Mouse (Mus musculus) adipocyte (in vitro differentiated cells): ENCODE measurements at regions not wholly inside any gene's neighbourhood (a gene's known extent, or its start where the extent isn't known, plus 50 kb on each side); places are given as distances from the start of the nearest gene placed in this dataset.
A peak's percentile ranks its signal among the peaks of the same experiment; 100 is the strongest.

Experiments used
- DNase-seq: peaks from one replicate; pipeline ENCODE4 v3.0.0-alpha.2; 2016; ENCODE audit warnings: low spot score

- peak; percentile 9 for DNase-seq
Measured at GRCm38 (mm10) chr2:61922496-61922895, 119.8 kb downstream of the Tbr1 start.

- peak; percentile 10 for DNase-seq
Measured at GRCm38 (mm10) chr2:61938296-61938695, 108.0 kb upstream of the Slc4a10 start.

GRCm38 (mm10) chr2:61965916-61966315 lies 80.3 kb upstream of the Slc4a10 start:
- DNase-seq: no peak

- peak; percentile 58 for DNase-seq
Measured at GRCm38 (mm10) chr2:61967724-61968123, 78.5 kb upstream of the Slc4a10 start.

- no peak for DNase-seq
Measured at GRCm38 (mm10) chr2:61970029-61970428, 76.2 kb upstream of the Slc4a10 start.

- no peak for DNase-seq
Measured at GRCm38 (mm10) chr2:61984771-61985170, 61.5 kb upstream of the Slc4a10 start.

GRCm38 (mm10) chr2:61986967-61987550 lies 59.2 kb upstream of the Slc4a10 start:
- no peak for DNase-seq
